Comparison of ENCODE assay signal across 7 mouse cellular contexts in the genomic region with DNA sequence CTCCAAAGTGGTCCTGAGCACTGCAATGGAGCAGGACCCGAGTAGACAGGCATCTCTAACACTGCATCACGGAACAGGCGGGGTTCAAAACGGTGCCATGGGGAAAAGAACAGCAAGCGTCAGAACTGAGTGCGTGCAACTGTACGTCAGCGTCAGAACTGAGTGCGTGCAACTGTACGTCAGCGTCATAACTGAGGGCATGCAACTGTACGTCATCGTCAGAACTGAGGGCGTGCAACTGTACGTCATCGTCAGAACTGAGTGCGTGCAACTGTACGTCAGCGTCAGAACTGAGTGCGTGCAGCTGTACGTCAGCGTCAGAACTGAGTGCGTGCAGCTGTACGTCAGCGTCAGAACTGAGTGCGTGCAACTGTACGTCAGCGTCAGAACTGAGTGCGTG.
A peak's percentile ranks its signal among the peaks of the same experiment; 100 is the strongest.
DNase-seq lines count a peak whose midpoint lies in the region; TF ChIP-seq lines count a peak whose summit lies in the region.
"Not testable (repeated sequence)": the region's sequence is repeated elsewhere in the genome, so short reads cannot be mapped to it uniquely, and the experiment has no call there.

No protein-coding gene starts in this region.

- peak overlapping the region; percentile 60 for H3K4me3 ChIP-seq in E14TG2a.4 (replicated peaks; ENCODE audit: low read length)
- peak overlapping the region; percentile 63 for H3K4me3 ChIP-seq in testis, adult 2 months (ENCODE audit: control insufficient read depth, low read depth, low read length)

- H3K36me3 ChIP-seq in E14TG2a.4 (ENCODE audit: insufficient read depth, low read length); testis, adult 2 months (ENCODE audit: control insufficient read depth, insufficient read depth, low read length): not testable (repeated sequence)

- H3K27ac ChIP-seq in testis, adult 2 months (ENCODE audit: control insufficient read depth, insufficient read depth, low read depth, low read length): peak overlapping the region; percentile 65

- not testable (repeated sequence) for H3K9me3 ChIP-seq in E14TG2a.4 (ENCODE audit: low read length)

- H3K27me3 ChIP-seq in E14TG2a.4 (ENCODE audit: insufficient read depth, low read length); testis, adult 2 months (ENCODE audit: control insufficient read depth, insufficient read depth, low read length): not testable (repeated sequence)

- not testable (repeated sequence) for TF ChIP-seq CTCF in E14TG2a.4 (conservative IDR thresholded peaks at IDR 0.05; ENCODE audit: low read length); testis, adult 2 months (IDR thresholded peaks at IDR 0.05; ENCODE audit: control insufficient read depth, insufficient read depth, insufficient replicate concordance, low read depth, low read length)

- DNase-seq in ES-CJ7 (ENCODE audit: low read depth, low spot score) (peak; percentile 82), R1 (ENCODE audit: low read depth, low spot score) (peak; percentile 91), WW6 (ENCODE audit: low read depth, low spot score) (peak; percentile 28), ZHBTc4 (ENCODE audit: low read depth, low spot score) (peak; percentile 62)
- DNase-seq in heart, adult 11 months: peak; percentile 43

- TF ChIP-seq POLR2A in testis, adult 2 months (IDR thresholded peaks at IDR 0.05; ENCODE audit: control insufficient read depth, low read depth, low read length): peak; percentile 49; the same call in 1 of the 2 replicates

- not testable (repeated sequence) for H3K4me1 ChIP-seq in E14TG2a.4 (replicated peaks; ENCODE audit: low read depth, low read length); testis, adult 2 months (ENCODE audit: control insufficient read depth, insufficient read depth, low read length)

Comparison
In these comparisons a context has a peak if more than half of its experiments do, and no peak if none do; other contexts are left out.
1. Peak in every context shown above with its lines: DNase-seq, H3K4me3 ChIP-seq and H3K27ac ChIP-seq.
2. DNase-seq: peak in every context shown above with its lines; median percentile 91 in R1; 82 in ES-CJ7; 62 in ZHBTc4; 43 in heart, adult 11 months; 28 in WW6.